Mouse (Mus musculus) liver, embryonic 12.5 days (tissue): ENCODE measurements around the gene Thrap3. TPM values are rescaled to one million over a fixed set of nuclear protein-coding genes. Genes with fewer than 3 reads are reported as not detected.

ENCODE experiments used
- ATAC-seq: fragments of 200-750 bp; cut with Nextera tagmentation; 2 replicates; pipeline ENCODE4 v1.8.0; 2017; ENCODE audit warnings: moderate number of reproducible peaks, mild to moderate bottlenecking, moderate library complexity
- H3K27ac ChIP-seq: fragments of 300-500 bp; sonication (generic); 2 replicates; pipeline ENCODE4 v1.5.1; 2016; ENCODE audit warnings: mild to moderate bottlenecking
- H3K27me3 ChIP-seq: fragments of 300-500 bp; sonication (generic); replicated peaks from 2 replicates; pipeline ENCODE4 v1.6.1; 2016; ENCODE audit warnings: mild to moderate bottlenecking, moderate library complexity
- H3K36me3 ChIP-seq: fragments of 300-500 bp; sonication (generic); 2 replicates; pipeline ENCODE4 v1.6.1; 2016; ENCODE audit warnings: mild to moderate bottlenecking, moderate library complexity
- H3K4me1 ChIP-seq: fragments of 300-500 bp; sonication (generic); 2 replicates; pipeline ENCODE4 v1.6.1; 2016
- H3K4me2 ChIP-seq: fragments of 300-500 bp; sonication (generic); 2 replicates; pipeline ENCODE4 v1.6.1; 2016; ENCODE audit warnings: mild to moderate bottlenecking, moderate library complexity
- H3K4me3 ChIP-seq: fragments of 300-500 bp; sonication (generic); 2 replicates; pipeline ENCODE4 v1.5.1; 2016; ENCODE audit warnings: mild to moderate bottlenecking, moderate library complexity
- H3K9ac ChIP-seq: fragments of 300-500 bp; sonication (generic); 2 replicates; pipeline ENCODE4 v1.6.1; 2016; ENCODE audit warnings: mild to moderate bottlenecking, moderate library complexity
- H3K9me3 ChIP-seq: fragments of 300-500 bp; sonication (generic); replicated peaks from 2 replicates; pipeline ENCODE4 v1.6.1; 2016; ENCODE audit warnings: mild to moderate bottlenecking, moderate library complexity
- WGBS: fragments of 180-500 bp; shearing (Covaris S2); methylation state at CpG from one replicate; pipeline ENCODE4 v1.1.7; 2016; ENCODE audit not compliant: insufficient replicate concordance; 5-methylcytosine and 5-hydroxymethylcytosine counted together
- polyA plus RNA-seq: library from polyadenylated mRNA; unstranded; fragments of >200 nt; fragmentation: Nextera tagmentation; extraction: Ambion mirVana; gene quantifications from 2 replicates; pipeline ENCODE4 v1.2.1, GENCODE M21; 2016

The Thrap3 gene
- polyA plus RNA-seq, 1 experiment from 2014 or later = 162 TPM

DNA sequence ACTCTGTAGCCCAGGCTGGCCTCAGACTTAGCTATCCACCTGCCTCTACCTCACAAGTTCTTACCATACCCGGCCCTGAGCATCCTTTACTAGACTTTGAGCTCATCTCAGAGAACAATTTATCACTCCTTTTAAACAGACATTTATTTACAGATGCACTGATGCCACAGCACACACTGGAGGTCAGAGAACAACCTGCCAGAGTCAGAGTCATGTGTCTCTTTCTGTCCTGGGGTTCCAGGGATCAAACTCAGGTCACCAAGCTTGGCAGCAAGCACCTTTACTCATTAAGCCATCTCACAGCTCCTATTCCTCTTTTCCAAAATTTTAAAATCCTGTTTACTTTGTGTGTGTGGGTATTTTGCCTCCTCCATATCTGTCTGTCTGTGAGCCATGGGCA, 2.8 kb upstream of the Thrap3 start:
- Histone ChIP-seq H3K4me3 (no peak overlapping the region), H3K27ac (peak overlapping the region; percentile 27; the same call in 1 of the 2 replicates), H3K9me3 (no peaks in the 10 kb centered on the region), H3K9ac (no peak overlapping the region), H3K36me3 (peaks cover 5% of the 10 kb centered on the region), H3K4me2 (no peak overlapping the region), H3K4me1 (peaks cover 53% of the 10 kb centered on the region), H3K27me3 (0 out of 2 replicates have a peak, but pooled peaks cover 3% of the 10 kb centered on the region)
- WGBS = 45% methylated on average over 1 of the region's 1 CpGs
- ATAC-seq = no peak

DNA sequence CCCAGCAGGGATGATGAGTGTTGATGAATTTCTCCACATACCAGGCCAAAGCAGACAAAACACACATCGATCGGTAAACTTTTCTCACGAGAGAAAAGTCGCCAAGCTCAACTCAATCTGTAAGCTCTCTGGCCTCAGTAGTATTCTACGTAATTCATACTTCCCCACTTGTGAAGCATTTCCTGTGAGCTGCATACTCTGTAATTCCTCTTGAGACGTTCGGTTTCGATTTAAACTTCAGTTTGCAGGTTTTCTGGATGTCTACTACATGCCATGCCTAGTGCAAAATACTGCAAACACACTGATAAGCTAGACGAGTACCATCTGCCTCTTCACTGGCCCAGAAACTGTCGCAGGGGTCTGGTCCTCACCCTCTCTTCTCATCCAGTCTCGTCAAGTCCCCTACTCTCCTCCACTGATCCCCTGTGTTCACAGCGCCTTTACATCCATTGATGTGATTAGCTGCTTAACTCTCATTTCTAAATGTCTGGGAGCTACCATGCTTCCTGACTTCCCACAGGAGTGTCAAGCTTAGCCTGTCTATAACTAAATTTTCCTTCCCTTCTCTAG, 2.2 kb upstream of the Thrap3 start:
- H3K9me3 ChIP-seq = no peaks in the 10 kb centered on the region
- peak overlapping the region; percentile 27; the same call in 1 of the 2 replicates for H3K27ac ChIP-seq
- no peak overlapping the region for H3K4me2 ChIP-seq
- H3K36me3 ChIP-seq = peaks cover 11% of the 10 kb centered on the region
- H3K9ac ChIP-seq = no peak overlapping the region
- WGBS = 62% methylated on average over 12 of the region's 12 CpGs
- no peak overlapping the region for H3K4me3 ChIP-seq
- H3K27me3 ChIP-seq = no peaks in the 10 kb centered on the region
- peaks cover 60% of the 10 kb centered on the region for H3K4me1 ChIP-seq
- no peak for ATAC-seq

DNA sequence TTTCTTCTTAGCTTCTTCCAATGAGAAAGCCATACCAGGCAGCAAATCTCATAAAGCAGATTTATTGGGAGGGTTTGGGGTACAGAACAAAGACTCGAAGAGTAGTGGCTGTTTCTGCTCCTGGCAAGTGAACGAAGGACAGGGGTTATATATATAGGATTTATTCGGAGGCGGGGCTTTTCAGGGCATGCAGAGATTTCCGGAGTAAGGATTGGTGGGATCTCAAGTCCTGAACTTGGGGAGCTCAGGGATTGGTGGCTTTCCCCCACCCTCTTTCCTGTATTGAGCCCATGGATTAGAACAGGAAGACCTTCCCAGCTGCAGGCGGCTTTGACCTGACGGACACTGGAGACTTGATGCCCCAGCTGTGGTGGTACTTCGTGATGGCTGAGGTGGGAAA, 1.5 kb upstream of the Thrap3 start:
- peak overlapping the region; percentile 93 for H3K27ac ChIP-seq

DNA sequence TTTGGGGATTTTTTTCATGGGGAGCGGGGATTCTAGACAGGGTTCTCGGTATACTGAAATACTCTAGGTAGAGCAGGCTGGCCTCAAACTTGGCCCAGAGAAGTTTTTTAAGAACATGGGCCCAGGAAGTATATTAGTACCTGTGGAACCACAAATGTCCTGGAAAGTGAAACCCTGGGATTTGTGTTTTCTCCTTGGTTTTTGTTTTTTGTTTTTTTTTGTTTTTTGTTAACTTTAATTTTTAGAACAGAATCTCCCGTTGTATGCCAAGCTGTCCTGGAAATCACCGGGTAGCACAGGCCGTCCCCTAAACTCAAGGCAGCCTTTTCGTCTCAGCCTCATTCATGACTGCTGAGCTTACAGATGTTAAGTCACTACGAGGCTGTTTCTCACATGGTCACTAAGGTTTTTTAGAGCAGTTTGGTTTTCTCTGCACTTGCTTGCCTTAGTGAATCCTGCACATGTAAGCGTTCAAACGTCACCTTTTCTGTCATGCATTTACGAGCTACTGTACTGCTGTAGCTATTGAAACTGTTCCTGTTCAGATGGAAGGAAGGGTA, 856 bp upstream of the Thrap3 start:
- H3K27me3 ChIP-seq = no peaks in the 10 kb centered on the region
- ATAC-seq = no peak
- H3K4me1 ChIP-seq = peaks cover 73% of the 10 kb centered on the region
- H3K9ac ChIP-seq = peak overlapping the region; percentile 71
- H3K4me2 ChIP-seq = peak overlapping the region; percentile 90
- peak overlapping the region; percentile 80 for H3K4me3 ChIP-seq
- 71% methylated on average over 10 of the region's 10 CpGs for WGBS
- no peaks in the 10 kb centered on the region for H3K9me3 ChIP-seq
- H3K27ac ChIP-seq = peak overlapping the region; percentile 93
- peaks cover 23% of the 10 kb centered on the region for H3K36me3 ChIP-seq

More for the DNA sequence above, 1.5 kb upstream of the Thrap3 start:
- no peak overlapping the region for H3K4me3 ChIP-seq
- WGBS = 89% methylated on average over 8 of the region's 8 CpGs
- no peak overlapping the region for H3K9ac ChIP-seq
- peak overlapping the region; percentile 90 for H3K4me2 ChIP-seq
- H3K9me3 ChIP-seq = no peaks in the 10 kb centered on the region
- peaks cover 18% of the 10 kb centered on the region for H3K36me3 ChIP-seq
- no peak for ATAC-seq
- no peaks in the 10 kb centered on the region for H3K27me3 ChIP-seq
- H3K4me1 ChIP-seq = peaks cover 67% of the 10 kb centered on the region

DNA sequence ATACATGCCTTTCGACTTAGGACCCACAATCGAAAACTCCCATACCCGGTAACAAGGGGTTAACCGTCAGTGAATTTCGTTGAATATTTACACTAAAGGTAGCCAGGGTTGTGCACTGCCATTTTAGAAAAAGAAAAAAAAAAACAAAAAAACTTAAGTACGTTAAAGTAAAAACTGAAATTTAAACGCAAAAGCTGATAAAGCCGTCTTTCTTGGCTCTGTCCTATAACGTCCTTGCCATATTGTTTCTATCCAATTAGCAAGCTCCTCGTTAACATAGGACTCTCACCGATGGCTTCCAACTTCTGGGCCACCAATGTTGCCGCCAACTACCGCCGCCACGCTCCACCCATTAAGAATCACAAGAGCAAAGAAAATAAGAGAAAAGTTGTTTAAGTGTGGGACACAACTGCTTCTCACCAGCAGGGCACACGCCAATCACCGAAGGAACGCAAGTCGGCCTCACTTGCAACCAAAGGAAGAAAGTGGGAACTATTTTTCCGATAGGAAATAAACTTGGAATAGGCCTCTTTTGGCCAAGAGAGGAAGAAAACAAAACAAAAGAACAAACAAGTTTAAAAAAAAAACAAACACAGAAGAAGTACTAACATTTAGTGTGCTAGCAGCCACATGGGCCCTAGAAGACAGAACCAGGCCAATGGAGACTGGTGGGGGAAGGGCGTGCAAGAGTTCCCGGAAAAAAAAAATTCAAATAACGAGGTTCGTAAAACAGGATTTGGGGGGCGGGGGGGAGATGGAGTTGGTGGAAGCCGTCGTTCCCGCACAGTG, 852 bp downstream of the Thrap3 start:
- H3K4me1 ChIP-seq = peaks cover 78% of the 10 kb centered on the region
- no peak for ATAC-seq
- WGBS = under 1% methylated on average over 28 of the region's 28 CpGs

DNA sequence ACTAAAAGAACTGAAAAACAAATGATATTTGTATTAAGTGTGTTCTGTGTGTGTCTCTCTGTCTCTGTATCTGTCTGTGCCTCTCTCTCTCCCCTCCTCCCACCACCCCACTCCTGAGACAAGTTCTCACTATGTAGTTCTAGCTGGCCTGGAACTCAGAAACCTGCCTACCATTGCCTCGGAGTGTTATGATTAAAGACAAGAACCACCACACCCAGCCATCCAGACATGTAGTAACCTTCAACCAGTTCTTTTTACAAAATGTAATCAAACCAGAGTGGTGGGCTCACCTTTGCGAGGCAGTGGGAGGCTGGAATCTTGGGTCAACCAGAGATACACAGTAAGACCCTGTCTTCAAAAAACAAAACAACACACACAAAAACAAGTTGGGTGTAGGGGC, 1.9 kb downstream of the Thrap3 start:
- peak overlapping the region; percentile 93 for H3K27ac ChIP-seq
- H3K36me3 ChIP-seq = peaks cover 47% of the 10 kb centered on the region
- peak overlapping the region; percentile 90 for H3K4me2 ChIP-seq
- no peaks in the 10 kb centered on the region for H3K9me3 ChIP-seq
- no peak for ATAC-seq
- no peaks in the 10 kb centered on the region for H3K27me3 ChIP-seq
- H3K9ac ChIP-seq = peak overlapping the region; percentile 88
- 37% methylated on average over 2 of the region's 2 CpGs for WGBS
- peaks cover 73% of the 10 kb centered on the region for H3K4me1 ChIP-seq
- H3K4me3 ChIP-seq = peak overlapping the region; percentile 80

More for the DNA sequence above, 852 bp downstream of the Thrap3 start:
- Histone ChIP-seq H3K9ac (peak overlapping the region; percentile 88), H3K4me3 (peak overlapping the region; percentile 80), H3K27me3 (no peaks in the 10 kb centered on the region), H3K27ac (peak overlapping the region; percentile 93), H3K36me3 (peaks cover 39% of the 10 kb centered on the region), H3K4me2 (peak overlapping the region; percentile 90), H3K9me3 (no peaks in the 10 kb centered on the region)

DNA sequence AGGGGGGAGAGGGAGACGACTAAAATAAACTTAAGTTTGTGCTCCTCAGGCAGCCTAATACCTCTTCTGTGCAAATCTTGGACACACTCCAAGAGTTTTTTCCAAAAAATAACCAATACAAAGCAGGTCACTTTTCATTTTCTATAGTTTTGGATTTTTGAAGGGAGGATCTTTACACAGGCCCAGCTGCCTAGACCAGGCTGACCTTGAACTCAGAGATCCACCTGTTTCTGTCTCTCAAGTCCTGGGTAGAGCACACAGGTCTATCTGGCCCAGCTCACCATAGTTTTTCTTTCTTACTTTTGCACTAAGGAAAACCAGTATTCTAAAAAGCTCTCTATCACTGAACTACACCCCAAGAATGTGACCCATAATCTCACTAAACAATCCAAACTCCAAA, 2.5 kb downstream of the Thrap3 start:
- Histone ChIP-seq H3K9ac (peak overlapping the region; percentile 88), H3K4me1 (peaks cover 67% of the 10 kb centered on the region), H3K27me3 (no peaks in the 10 kb centered on the region), H3K27ac (peak overlapping the region; percentile 93), H3K36me3 (peaks cover 53% of the 10 kb centered on the region), H3K4me3 (peak overlapping the region; percentile 80), H3K9me3 (no peaks in the 10 kb centered on the region), H3K4me2 (peak overlapping the region; percentile 90)
- 32% methylated on average over 1 of the region's 1 CpGs for WGBS
- no peak for ATAC-seq

DNA sequence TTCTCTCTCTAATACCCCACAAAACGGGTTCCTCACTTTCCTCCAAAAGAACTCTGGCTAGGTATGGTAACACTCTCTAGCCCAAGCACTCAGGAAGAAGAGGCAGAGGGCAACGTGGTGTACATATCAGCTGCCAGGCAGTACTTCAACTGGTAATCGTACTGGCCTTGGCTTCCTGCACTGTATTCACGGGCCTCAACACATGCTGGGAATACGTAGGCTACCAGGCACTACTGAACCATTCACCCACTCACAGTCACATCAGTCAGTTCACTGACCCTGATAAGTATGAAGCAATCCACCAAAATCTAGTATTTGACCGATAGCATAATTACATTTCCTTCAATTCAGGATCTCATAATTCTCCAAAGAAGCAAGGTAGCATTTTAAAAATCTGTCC, 3.0 kb downstream of the Thrap3 start:
- H3K4me3 ChIP-seq = peak overlapping the region; percentile 80
- peaks cover 57% of the 10 kb centered on the region for H3K36me3 ChIP-seq
- peak overlapping the region; percentile 90 for H3K4me2 ChIP-seq
- H3K4me1 ChIP-seq = peaks cover 62% of the 10 kb centered on the region
- ATAC-seq = no peak
- 0 out of 2 replicates have a peak overlapping the region, but pooled peaks have one; percentile 7 for H3K27ac ChIP-seq
- no peaks in the 10 kb centered on the region for H3K27me3 ChIP-seq
- no peaks in the 10 kb centered on the region for H3K9me3 ChIP-seq
- H3K9ac ChIP-seq = peak overlapping the region; percentile 88
- WGBS = 38% methylated on average over 6 of the region's 6 CpGs

DNA sequence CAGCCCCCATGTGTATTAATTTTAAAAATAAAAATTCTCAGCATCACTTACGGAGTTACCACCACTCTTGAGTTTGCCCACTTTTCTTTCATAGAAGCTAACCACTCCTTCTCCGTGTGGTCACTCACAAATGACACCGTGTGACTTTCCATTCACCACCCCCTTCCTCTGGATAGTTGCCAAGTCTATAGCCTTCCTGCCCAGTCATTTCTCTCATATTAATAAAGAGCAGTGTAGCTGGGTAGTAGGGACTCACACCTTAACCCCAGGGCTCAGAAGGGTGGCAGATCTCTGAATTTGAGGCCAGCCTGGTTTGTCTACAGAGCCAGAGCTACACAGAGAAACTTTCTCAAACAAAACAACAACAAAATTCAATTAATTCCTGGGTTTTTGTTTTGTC, 5.1 kb downstream of the Thrap3 start:
- no peak overlapping the region for H3K4me3 ChIP-seq
- 77% methylated on average over 3 of the region's 3 CpGs for WGBS
- H3K9ac ChIP-seq = no peak overlapping the region
- H3K4me2 ChIP-seq = no peak overlapping the region
- no peak for ATAC-seq
- peaks cover 46% of the 10 kb centered on the region for H3K4me1 ChIP-seq
- no peak overlapping the region; the same call in 1 of the 2 replicates for H3K27ac ChIP-seq
- H3K27me3 ChIP-seq = no peaks in the 10 kb centered on the region
- H3K9me3 ChIP-seq = no peaks in the 10 kb centered on the region
- peaks cover 78% of the 10 kb centered on the region for H3K36me3 ChIP-seq

DNA sequence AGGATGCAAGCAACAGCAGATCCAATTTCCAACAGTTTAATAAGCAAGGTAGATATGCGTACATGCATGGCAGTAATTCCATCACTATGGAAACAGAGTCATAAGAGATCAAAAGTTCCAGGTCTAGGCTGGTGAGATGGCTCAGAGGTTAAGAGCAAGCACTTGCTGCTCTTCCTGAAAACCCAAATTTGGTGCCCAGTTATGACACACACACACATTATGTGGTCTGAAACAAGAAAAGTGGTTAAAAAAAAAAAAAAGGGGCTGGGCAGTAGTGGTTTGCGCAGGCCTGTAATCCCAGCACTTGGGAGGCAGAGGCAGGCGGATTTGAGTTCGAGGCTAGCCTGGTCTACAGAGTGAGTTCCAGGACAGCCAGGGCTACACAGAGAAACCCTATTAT, 7.6 kb downstream of the Thrap3 start:
- H3K4me3 ChIP-seq = no peak overlapping the region
- no peak overlapping the region for H3K4me2 ChIP-seq
- H3K9me3 ChIP-seq = no peaks in the 10 kb centered on the region
- H3K27ac ChIP-seq = no peak overlapping the region
- H3K36me3 ChIP-seq = peaks cover 94% of the 10 kb centered on the region
- no peak overlapping the region for H3K9ac ChIP-seq
- peaks cover 36% of the 10 kb centered on the region for H3K4me1 ChIP-seq
- ATAC-seq = no peak
- no peaks in the 10 kb centered on the region for H3K27me3 ChIP-seq
- 84% methylated on average over 4 of the region's 4 CpGs for WGBS

DNA sequence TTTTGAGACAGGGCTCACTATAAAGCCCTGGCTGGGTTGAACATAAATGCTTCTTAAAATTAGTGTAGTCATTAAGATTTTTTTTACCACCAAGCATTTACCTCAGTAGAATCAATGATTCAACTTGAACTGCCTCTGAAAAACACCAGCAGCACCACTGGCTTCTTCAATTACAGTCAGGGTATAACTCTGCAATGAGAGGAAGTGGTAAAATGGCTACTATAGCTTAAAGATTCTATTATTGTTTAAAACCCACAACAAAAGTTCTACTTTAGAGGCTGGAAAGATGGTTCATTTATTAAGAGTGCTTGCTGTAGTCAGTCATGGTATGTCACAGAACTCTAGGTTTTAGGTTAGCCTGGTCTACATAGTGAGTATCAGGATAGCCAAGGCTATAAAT, 8.3 kb downstream of the Thrap3 start:
- no peaks in the 10 kb centered on the region for H3K27me3 ChIP-seq
- H3K4me2 ChIP-seq = no peak overlapping the region
- H3K4me3 ChIP-seq = no peak overlapping the region
- H3K9me3 ChIP-seq = no peaks in the 10 kb centered on the region
- no peak for ATAC-seq
- H3K4me1 ChIP-seq = peaks cover 29% of the 10 kb centered on the region
- no peak overlapping the region for H3K9ac ChIP-seq
- H3K27ac ChIP-seq = no peak overlapping the region
- peaks cover 94% of the 10 kb centered on the region for H3K36me3 ChIP-seq

DNA sequence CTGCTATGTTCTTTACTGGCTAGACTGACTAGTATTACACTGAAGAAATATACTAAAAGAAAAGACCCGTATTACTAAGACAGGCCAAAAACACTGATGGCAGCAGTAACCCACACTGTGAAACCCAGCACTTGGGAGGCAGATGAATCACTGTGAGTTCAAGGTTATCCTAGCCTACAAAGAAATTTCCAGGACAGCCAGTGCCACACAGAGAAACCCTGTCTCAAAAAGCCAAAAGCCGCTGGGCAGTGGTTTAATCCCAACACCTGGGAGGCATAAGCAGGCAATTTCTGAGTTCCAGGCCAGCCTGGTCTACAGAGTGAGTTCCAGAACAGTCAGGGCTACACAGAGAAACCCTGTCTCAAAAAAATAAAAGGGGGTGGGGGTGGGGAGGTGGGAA, 11.9 kb downstream of the Thrap3 start:
- H3K9ac ChIP-seq = no peak overlapping the region
- H3K27me3 ChIP-seq = no peaks in the 10 kb centered on the region
- no peaks in the 10 kb centered on the region for H3K9me3 ChIP-seq
- no peak overlapping the region for H3K4me2 ChIP-seq
- H3K4me1 ChIP-seq = no peaks in the 10 kb centered on the region
- WGBS = 88% methylated on average over 2 of the region's 2 CpGs
- no peak overlapping the region for H3K27ac ChIP-seq
- peaks cover 95% of the 10 kb centered on the region for H3K36me3 ChIP-seq
- H3K4me3 ChIP-seq = no peak overlapping the region
- ATAC-seq = no peak
